Mouse (Mus musculus) bone marrow, adult 2 months (tissue): ENCODE data around the gene Gm20604. TPM values are rescaled to one million over a fixed set of nuclear protein-coding genes. Genes with fewer than 3 reads are reported as not detected.

Source experiments
- H3K27ac ChIP-seq: fragments of 200-500 bp; 2 replicates; pipeline ENCODE4 v1.5.1; 2012; ENCODE audit warnings: low read depth, mild to moderate bottlenecking, control low read depth, inconsistent platforms, low read length; ENCODE audit not compliant: control insufficient read depth, poor library complexity, insufficient read depth
- H3K4me1 ChIP-seq: fragments of 200-500 bp; 2 replicates; pipeline ENCODE4 v1.6.1; 2011; ENCODE audit warnings: low read length; ENCODE audit not compliant: control insufficient read depth, insufficient read depth
- H3K4me3 ChIP-seq: fragments of 200-500 bp; replicated peaks from 2 replicates; pipeline ENCODE3; 2011; ENCODE audit warnings: mild to moderate bottlenecking, low read depth, low read length, control low read depth; ENCODE audit not compliant: control insufficient read depth
- CTCF ChIP-seq: fragments of 200-500 bp; IDR thresholded peaks from 2 replicates; pipeline ENCODE4 v1.5.1; 2011; ENCODE audit warnings: low read length, control low read depth; ENCODE audit not compliant: control insufficient read depth, insufficient read depth
- POLR2A ChIP-seq: fragments of 200-500 bp; IDR thresholded peaks from 2 replicates; pipeline ENCODE4 v1.6.1; 2011; ENCODE audit warnings: low read depth, mild to moderate bottlenecking, control low read depth, low read length, borderline replicate concordance; ENCODE audit not compliant: control insufficient read depth
- WGBS: fragments of 180-500 bp; shearing (Covaris S2); methylation state at CpG from one replicate; pipeline ENCODE4 v1.1.7; 2018; 5-methylcytosine and 5-hydroxymethylcytosine counted together
- polyA plus RNA-seq: library from polyadenylated mRNA; stranded (reverse); fragments of >200 nt; gene quantifications from 2 replicates; pipeline ENCODE4 v1.2.4, GENCODE M21; 2011; ENCODE audit warnings: low replicate concordance; ENCODE audit not compliant: missing spikeins, insufficient read depth, insufficient read length

The Gm20604 gene
- polyA plus RNA-seq, 1 experiment, result 7.3 TPM

DNA sequence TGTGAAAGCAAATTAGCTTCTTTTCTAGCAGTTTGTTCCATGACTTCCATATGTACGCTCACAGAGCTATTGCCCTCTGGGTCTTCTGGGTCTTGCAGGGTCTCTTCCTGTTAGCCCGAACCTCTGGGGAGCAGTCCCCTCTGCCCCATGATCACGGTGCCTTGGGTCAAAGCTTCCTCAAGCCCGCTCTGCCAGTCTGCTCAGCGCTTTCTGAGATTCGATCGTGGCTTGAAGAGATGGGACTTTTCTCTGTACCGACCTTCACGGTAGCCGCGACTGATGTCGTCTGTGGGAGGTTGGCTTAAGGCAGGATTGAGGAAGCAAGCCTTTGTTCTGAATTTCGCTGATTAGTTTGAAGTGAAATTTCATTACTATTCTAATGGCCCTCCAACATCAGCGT, 17.6 kb upstream of the Gm20604 start:
- WGBS, result 91% methylated on average over 14 of the region's 14 CpGs
- no peak overlapping the region for H3K4me3 ChIP-seq
- H3K4me1 ChIP-seq, result no peaks in the 10 kb centered on the region
- TF ChIP-seq POLR2A (no peak), CTCF (no peak)
- H3K27ac ChIP-seq, result no peak overlapping the region; the same call in 1 of the 2 replicates

DNA sequence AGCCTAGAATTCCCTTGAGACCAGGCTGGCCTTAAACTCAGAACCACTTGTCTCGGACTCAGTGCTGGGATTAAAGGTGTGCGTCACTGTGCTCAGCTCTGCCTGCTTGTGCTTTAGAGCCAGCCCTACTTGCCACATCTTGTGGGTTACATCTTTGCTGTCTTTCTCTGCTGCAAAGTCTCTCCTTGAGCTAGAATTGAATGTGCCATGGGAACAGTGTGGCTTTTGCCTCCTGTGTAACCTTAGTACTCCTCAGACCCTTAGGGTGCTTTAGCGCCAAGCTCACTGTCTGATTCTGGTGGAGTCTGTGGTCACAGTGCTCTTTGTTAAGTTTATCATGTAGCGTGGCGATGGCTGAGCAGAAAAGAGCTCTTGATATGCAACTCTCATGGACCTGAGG, 14.2 kb upstream of the Gm20604 start:
- TF ChIP-seq CTCF (no peak), POLR2A (no peak)
- H3K4me3 ChIP-seq, result no peak overlapping the region
- 93% methylated on average over 5 of the region's 5 CpGs for WGBS
- no peaks in the 10 kb centered on the region; the same call in 1 of the 2 replicates for H3K4me1 ChIP-seq
- no peak overlapping the region for H3K27ac ChIP-seq

DNA sequence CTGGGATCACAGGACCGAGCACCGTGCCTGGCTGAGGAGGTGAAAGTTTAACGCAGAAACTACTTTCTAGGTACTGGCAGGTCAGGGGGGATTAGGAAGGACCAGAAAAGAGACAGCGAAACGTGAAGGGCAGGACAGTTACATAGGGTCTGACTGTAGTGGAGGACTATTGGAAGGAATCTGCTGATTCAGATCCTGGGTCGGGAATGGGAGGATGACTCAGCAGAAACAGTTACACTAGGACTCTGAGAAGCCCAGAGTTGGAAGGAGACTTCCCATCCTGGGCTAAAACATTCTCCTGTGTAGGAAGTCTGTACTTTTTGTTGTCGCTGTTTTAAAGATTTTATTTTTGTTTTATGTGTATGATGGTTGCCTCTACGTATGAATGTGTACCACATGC, 13.1 kb upstream of the Gm20604 start:
- 92% methylated on average over 8 of the region's 8 CpGs for WGBS
- no peak for TF ChIP-seq CTCF
- no peak for TF ChIP-seq POLR2A
- H3K27ac ChIP-seq, result no peak overlapping the region
- no peaks in the 10 kb centered on the region; the same call in 1 of the 2 replicates for H3K4me1 ChIP-seq
- H3K4me3 ChIP-seq, result no peak overlapping the region

DNA sequence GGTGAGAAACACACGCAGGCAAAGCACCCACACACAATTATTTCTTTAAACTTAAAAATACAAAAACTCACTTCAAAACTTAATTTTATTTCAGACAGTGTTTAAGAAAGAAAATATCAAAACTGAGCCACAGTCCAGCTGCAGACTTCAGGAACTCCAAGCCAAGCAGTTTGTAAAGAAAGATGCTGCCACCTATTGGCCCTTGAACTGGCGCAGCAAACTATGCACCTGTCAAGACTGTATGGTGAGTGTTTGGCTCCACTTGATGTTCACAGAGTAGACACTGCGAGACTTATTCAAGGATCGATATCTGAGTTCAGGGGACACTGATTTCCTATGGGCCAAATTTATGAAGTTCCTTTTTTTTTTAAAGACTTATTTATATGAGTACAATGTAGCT, 10.5 kb upstream of the Gm20604 start:
- 90% methylated on average over 4 of the region's 4 CpGs for WGBS
- TF ChIP-seq POLR2A (no peak), CTCF (no peak)
- H3K4me3 ChIP-seq, result no peak overlapping the region
- H3K4me1 ChIP-seq, result no peaks in the 10 kb centered on the region; the same call in 1 of the 2 replicates
- H3K27ac ChIP-seq, result no peak overlapping the region

DNA sequence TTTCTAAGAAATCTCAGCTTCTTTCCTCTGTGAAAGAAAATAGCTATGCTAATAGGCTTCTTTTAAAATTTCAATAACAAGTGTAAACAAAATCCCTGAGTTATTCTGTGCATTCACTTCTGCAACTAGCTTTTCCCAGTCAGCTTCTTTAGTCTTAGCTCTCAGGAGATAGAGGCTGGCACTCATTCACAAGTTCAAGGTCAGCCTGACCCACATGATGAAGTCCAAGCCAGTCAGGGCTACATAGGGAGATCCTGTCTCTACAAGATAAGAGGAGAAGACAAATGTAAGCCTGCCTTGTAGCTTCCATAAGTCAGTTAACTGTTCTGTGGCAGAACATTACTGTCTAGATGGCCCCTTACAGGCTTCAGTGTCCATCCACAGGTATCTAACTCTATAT, 5.2 kb upstream of the Gm20604 start:
- Histone ChIP-seq H3K4me1 (no peaks in the 10 kb centered on the region; the same call in 1 of the 2 replicates), H3K27ac (no peak overlapping the region), H3K4me3 (no peak overlapping the region)
- TF ChIP-seq POLR2A (no peak), CTCF (no peak)

DNA sequence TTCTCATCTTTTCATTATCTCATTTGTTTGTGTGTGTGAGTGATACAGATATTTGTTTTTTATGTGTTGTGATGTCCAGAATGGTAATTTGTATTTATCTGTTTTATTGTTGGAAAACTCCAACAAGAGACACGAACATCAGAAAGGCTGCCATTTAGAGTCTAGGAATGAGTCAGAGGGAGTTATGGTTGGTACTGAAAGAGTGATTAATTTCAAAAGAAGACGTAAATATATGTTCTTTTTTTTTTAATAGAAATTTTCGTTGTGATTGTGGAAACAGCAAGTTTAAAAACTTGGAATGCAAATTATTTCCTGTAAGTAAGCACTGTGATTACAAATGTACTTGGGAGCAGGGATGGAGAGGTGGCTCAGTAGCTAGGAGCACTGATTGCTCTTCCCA, 3.2 kb upstream of the Gm20604 start:
- TF ChIP-seq POLR2A (no peak), CTCF (no peak)
- Histone ChIP-seq H3K4me1 (no peaks in the 10 kb centered on the region; the same call in 1 of the 2 replicates), H3K27ac (no peak overlapping the region), H3K4me3 (no peak overlapping the region)
- 81% methylated on average over 3 of the region's 3 CpGs for WGBS

DNA sequence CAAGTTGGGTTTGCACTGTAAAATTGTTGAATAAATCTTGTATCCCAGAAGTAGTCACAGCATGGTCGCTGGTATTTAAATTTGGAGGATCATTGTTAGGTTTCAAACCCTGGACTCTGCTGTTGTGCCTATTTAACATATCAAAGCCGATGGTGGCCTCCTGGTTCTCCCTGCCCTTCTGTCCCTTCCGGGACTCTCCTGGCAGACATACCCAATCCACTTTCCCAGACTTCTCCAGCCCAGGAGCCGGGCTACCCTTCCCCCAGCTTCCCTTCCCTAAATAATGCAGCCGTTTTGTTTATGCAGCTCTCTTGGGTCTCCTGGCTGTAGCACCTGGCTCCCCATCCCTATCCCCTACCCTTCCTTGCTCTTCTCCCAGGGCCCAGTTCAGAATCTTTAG, 464 bp upstream of the Gm20604 start:
- H3K27ac ChIP-seq, result no peak overlapping the region

DNA sequence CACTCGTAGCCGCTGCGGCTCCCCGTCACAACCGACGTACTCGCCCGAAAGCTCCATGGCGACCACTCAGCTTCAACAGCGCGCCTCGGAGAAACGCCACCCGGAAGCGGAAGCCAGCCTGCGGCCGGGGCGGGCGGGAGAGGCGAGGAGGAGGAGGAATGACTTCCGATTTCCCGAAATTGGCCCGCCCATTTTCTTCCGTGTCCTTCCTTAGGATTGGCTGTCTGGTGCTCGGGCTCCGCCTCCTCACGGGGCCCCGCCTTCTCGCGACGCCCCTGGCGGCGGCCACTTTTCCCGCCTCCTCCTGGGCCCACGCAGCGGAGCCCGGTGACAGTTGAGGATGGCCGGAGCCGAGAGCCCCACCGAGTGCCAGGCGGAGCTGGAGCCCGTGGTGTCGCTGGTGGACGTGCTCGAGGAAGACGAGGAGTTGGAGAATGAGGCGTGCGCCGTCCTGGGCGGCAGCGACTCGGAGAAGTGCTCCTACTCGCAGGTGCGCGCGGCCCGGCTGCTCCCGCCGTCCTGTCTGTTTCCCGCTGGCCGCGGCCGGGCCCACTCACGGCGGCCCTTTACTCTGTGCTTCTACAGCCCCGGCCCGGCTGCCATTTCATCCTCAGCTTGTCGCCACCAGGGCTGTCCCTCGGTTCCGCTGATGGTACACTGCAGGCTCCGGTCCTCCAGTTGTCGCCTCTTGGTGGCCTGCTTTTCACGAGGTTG, 626 bp downstream of the Gm20604 start, which contains the start of the genes Gm28051, Gon7 and Ubr7:
Gm28051 (minus strand) TSS at position 77 of the 714 bp plus-strand sequence.
Gon7 (minus strand) TSS at position 115 of the 714 bp plus-strand sequence.
Ubr7 (plus strand) TSS at position 279 of the 714 bp plus-strand sequence.
- under 1% methylated on average over 73 of the region's 73 CpGs for WGBS
- no peaks in the 10 kb centered on the region; the same call in 1 of the 2 replicates for H3K4me1 ChIP-seq
- TF ChIP-seq POLR2A (peak; percentile 66; the same call in 1 of the 2 replicates), CTCF (peak; percentile 17; the same call in 1 of the 2 replicates)
- peak within 1 kb of the TSS; percentile 82 for H3K27ac ChIP-seq
- H3K4me3 ChIP-seq, result peak within 1 kb of the TSS; percentile 91

More for the DNA sequence above, 464 bp upstream of the Gm20604 start:
- H3K4me3 ChIP-seq, result peak overlapping the region; percentile 72
- 17% methylated on average over 5 of the region's 5 CpGs for WGBS
- H3K4me1 ChIP-seq, result no peaks in the 10 kb centered on the region; the same call in 1 of the 2 replicates
- TF ChIP-seq CTCF, result no peak
- no peak for TF ChIP-seq POLR2A
